9 mouse cellular contexts compared by ENCODE assay signal in the genomic region with DNA sequence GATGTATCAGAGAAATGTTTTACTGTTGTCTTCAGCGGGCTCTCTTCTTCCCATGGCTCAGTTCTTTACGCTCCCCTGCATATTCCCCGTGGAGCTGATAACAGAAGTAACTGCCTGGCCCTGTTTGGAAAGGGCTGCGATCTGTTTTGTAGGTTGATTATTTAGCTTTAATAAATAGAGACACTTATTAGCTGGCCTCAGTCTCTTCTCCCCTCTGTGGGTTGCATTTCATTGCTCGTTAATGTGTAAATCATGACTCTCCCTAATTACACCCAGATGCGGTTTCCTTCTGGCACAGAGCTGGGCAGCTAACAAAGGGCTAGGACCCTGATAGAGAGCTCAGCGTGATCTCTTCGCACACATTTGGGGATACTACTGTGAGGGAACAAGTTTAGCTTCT.
DNase-seq lines count a peak whose midpoint lies in the region; ATAC-seq lines count a peak whose summit lies in the region.
"Had no signal": no experiment of that assay in that cellular context is flagged by ENCODE, and none has a peak within 500 bp of the region (broad histone marks: within the 10 kb centered on the region; RNA-seq: fewer than 3 reads in every experiment).

No protein-coding gene starts in this region.

- no peak overlapping the region for H3K4me3 ChIP-seq in kidney, embryonic 16.5 days (ENCODE audit: low read length)
- H3K4me3 ChIP-seq in embryonic facial prominence, embryonic 10.5 days, result no peak overlapping the region
- no peak overlapping the region for H3K4me3 ChIP-seq in hindbrain, embryonic 12.5 days
- H3K4me3 ChIP-seq in neural tube, embryonic 14.5 days (ENCODE audit: low read depth, low read length), result no peak overlapping the region
- no peak overlapping the region for H3K4me3 ChIP-seq in intestine, embryonic 16.5 days (ENCODE audit: low read length)
- H3K4me3 ChIP-seq: megakaryocyte, embryonic 14.5 days had no signal

- H3K9ac ChIP-seq in kidney, embryonic 16.5 days (replicated peaks; ENCODE audit: low read length), result no peak overlapping the region
- H3K9ac ChIP-seq in hindbrain, embryonic 12.5 days, result no peak overlapping the region
- H3K9ac ChIP-seq in neural tube, embryonic 14.5 days (replicated peaks; ENCODE audit: low read depth, low read length), result no peak overlapping the region
- no peak overlapping the region for H3K9ac ChIP-seq in intestine, embryonic 16.5 days (ENCODE audit: low read depth, low read length)

- no peak for ATAC-seq in kidney, embryonic 16.5 days (ENCODE audit: low FRiP score, low TSS enrichment)
- 0 out of 2 replicates have a peak, but pooled peaks have one; percentile 50 for ATAC-seq in hindbrain, embryonic 12.5 days (ENCODE audit: low FRiP score)
- peak; percentile 68; the same call in 1 of the 2 replicates for ATAC-seq in neural tube, embryonic 14.5 days (ENCODE audit: low read depth)
- ATAC-seq in intestine, embryonic 16.5 days, result no peak

- H3K9me3 ChIP-seq in kidney, embryonic 16.5 days (ENCODE audit: low read length), result no peaks in the 10 kb centered on the region
- H3K9me3 ChIP-seq in embryonic facial prominence, embryonic 10.5 days, result no peaks in the 10 kb centered on the region
- no peaks in the 10 kb centered on the region for H3K9me3 ChIP-seq in hindbrain, embryonic 12.5 days (replicated peaks)
- H3K9me3 ChIP-seq in neural tube, embryonic 14.5 days (ENCODE audit: control insufficient read depth, low read length), result no peaks in the 10 kb centered on the region
- H3K9me3 ChIP-seq in intestine, embryonic 16.5 days (ENCODE audit: control insufficient read depth, low read length), result no peaks in the 10 kb centered on the region
- H3K9me3 ChIP-seq: megakaryocyte, embryonic 14.5 days had no signal

- no peak overlapping the region for H3K27ac ChIP-seq in kidney, embryonic 16.5 days (ENCODE audit: low read length)
- peak overlapping the region; percentile 58 for H3K27ac ChIP-seq in embryonic facial prominence, embryonic 10.5 days (replicated peaks)
- peak overlapping the region; percentile 48 for H3K27ac ChIP-seq in hindbrain, embryonic 12.5 days
- no peak overlapping the region for H3K27ac ChIP-seq in neural tube, embryonic 14.5 days (ENCODE audit: low read depth, low read length)
- no peak overlapping the region for H3K27ac ChIP-seq in intestine, embryonic 16.5 days (ENCODE audit: low read length)

- DNase-seq in kidney, adult 18-20 months, result no peak
- peak; percentile 65 for DNase-seq in embryonic facial prominence, embryonic 10.5 days (ENCODE audit: low spot score)
- no peak for DNase-seq in B cell, adult 2 months
- DNase-seq: thymus, postnatal 4 days had no signal

- peak overlapping the region; percentile 11 for H3K4me2 ChIP-seq in kidney, embryonic 16.5 days (replicated peaks; ENCODE audit: low read depth, low read length)
- no peak overlapping the region; the same call in 1 of the 2 replicates for H3K4me2 ChIP-seq in hindbrain, embryonic 12.5 days (replicated peaks)
- H3K4me2 ChIP-seq in neural tube, embryonic 14.5 days (ENCODE audit: low read depth, low read length), result peak overlapping the region; percentile 3; the same call in 1 of the 2 replicates
- no peak overlapping the region for H3K4me2 ChIP-seq in intestine, embryonic 16.5 days (ENCODE audit: low read depth, low read length)

- no peaks in the 10 kb centered on the region for H3K27me3 ChIP-seq in kidney, embryonic 16.5 days (ENCODE audit: insufficient read depth, low read length)
- no peaks in the 10 kb centered on the region for H3K27me3 ChIP-seq in embryonic facial prominence, embryonic 10.5 days (replicated peaks; ENCODE audit: low read depth, poor library complexity, severe bottlenecking)
- H3K27me3 ChIP-seq in hindbrain, embryonic 12.5 days, result no peaks in the 10 kb centered on the region
- no peaks in the 10 kb centered on the region for H3K27me3 ChIP-seq in neural tube, embryonic 14.5 days (ENCODE audit: control insufficient read depth, insufficient read depth, low read length)
- H3K27me3 ChIP-seq in intestine, embryonic 16.5 days (replicated peaks; ENCODE audit: control insufficient read depth, insufficient read depth, low read length), result no peaks in the 10 kb centered on the region
- H3K27me3 ChIP-seq: megakaryocyte, embryonic 14.5 days had no signal

- H3K36me3 ChIP-seq in kidney, embryonic 16.5 days (ENCODE audit: insufficient read depth, low read length), result no peaks in the 10 kb centered on the region
- no peaks in the 10 kb centered on the region for H3K36me3 ChIP-seq in embryonic facial prominence, embryonic 10.5 days (replicated peaks)
- H3K36me3 ChIP-seq in hindbrain, embryonic 12.5 days, result no peaks in the 10 kb centered on the region
- H3K36me3 ChIP-seq in neural tube, embryonic 14.5 days (ENCODE audit: control insufficient read depth, insufficient read depth, low read length), result no peaks in the 10 kb centered on the region
- H3K36me3 ChIP-seq in intestine, embryonic 16.5 days (ENCODE audit: control insufficient read depth, insufficient read depth, low read length), result no peaks in the 10 kb centered on the region

- H3K4me1 ChIP-seq in kidney, embryonic 16.5 days (ENCODE audit: insufficient read depth, low read length), result peaks cover 5% of the 10 kb centered on the region; the same call in 1 of the 2 replicates
- H3K4me1 ChIP-seq in embryonic facial prominence, embryonic 10.5 days, result peaks cover 16% of the 10 kb centered on the region
- 0 out of 2 replicates have a peak, but pooled peaks cover 4% of the 10 kb centered on the region for H3K4me1 ChIP-seq in hindbrain, embryonic 12.5 days
- peaks cover 9% of the 10 kb centered on the region; the same call in 1 of the 2 replicates for H3K4me1 ChIP-seq in neural tube, embryonic 14.5 days (ENCODE audit: control insufficient read depth, insufficient read depth, low read length)
- no peaks in the 10 kb centered on the region for H3K4me1 ChIP-seq in intestine, embryonic 16.5 days (ENCODE audit: control insufficient read depth, insufficient read depth, low read length)
- H3K4me1 ChIP-seq: megakaryocyte, embryonic 14.5 days had no signal

- WGBS in kidney, embryonic 16.5 days, result 29% methylated on average over 8 of the region's 8 CpGs
- 36% methylated on average over 8 of the region's 8 CpGs for WGBS in embryonic facial prominence, embryonic 10.5 days
- 39% methylated on average over 8 of the region's 8 CpGs for WGBS in hindbrain, embryonic 12.5 days
- 19% methylated on average over 8 of the region's 8 CpGs for WGBS in neural tube, embryonic 14.5 days
- 53% methylated on average over 8 of the region's 8 CpGs for WGBS in intestine, embryonic 16.5 days

Comparison
In these comparisons a context has a peak if more than half of its experiments do, and no peak if none do; other contexts are left out.
1. ATAC-seq: peak in hindbrain, embryonic 12.5 days (single experiment) and neural tube, embryonic 14.5 days (single experiment); none in kidney, embryonic 16.5 days (single experiment) and intestine, embryonic 16.5 days (single experiment).
2. H3K27ac ChIP-seq: peak in embryonic facial prominence, embryonic 10.5 days (single experiment) and hindbrain, embryonic 12.5 days (single experiment); none in kidney, embryonic 16.5 days (single experiment), neural tube, embryonic 14.5 days (single experiment) and intestine, embryonic 16.5 days (single experiment).
3. H3K4me2 ChIP-seq: peak in kidney, embryonic 16.5 days (single experiment) and neural tube, embryonic 14.5 days (single experiment); none in hindbrain, embryonic 12.5 days (single experiment) and intestine, embryonic 16.5 days (single experiment).